Mouse (Mus musculus) cerebellum, postnatal 10 days (tissue): ENCODE results near the gene Bcl11a.
"Not testable (repeated sequence)": the region's sequence is repeated elsewhere in the genome, so short reads cannot be mapped to it uniquely, and the experiment has no call there.

Experiments
- DNase-seq, 2 experiments: peaks; one replicate each; pipeline ENCODE4 v3.0.0; 2021; ENCODE audit warnings: mixed read lengths in 2 of 2

Bcl11a gene

DNA sequence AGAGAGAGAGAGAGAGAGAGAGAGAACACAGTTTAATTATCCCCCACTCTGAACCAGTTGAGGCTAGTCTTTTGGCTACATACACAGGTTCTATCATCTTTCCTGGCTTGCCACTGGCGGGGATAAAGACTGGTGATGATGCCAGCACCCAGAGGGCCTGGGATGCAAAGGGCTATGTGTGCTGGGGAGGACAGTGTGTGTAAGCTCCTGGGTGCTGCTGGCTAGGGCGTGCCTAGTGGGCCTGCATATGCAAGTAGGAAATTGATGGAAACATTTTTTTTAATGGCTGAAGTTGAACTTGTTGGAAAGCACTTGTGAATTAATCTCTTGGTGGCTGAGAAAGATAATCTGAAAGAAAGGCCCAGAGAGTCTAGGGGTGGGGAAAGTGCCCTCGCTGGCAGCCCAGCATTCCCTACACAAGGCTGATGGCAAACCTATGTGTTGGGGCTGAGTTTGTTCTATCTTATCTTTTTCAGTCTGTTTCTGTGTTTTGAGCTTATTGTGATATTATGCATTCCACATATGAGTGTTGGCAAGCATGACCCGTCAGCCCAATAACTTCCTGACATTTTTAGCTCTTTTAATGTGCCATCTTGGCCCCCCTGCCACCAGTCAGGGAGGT is 22.7 kb downstream of the Bcl11a start:
- DNase-seq: peak; percentile 22 to 40

DNA sequence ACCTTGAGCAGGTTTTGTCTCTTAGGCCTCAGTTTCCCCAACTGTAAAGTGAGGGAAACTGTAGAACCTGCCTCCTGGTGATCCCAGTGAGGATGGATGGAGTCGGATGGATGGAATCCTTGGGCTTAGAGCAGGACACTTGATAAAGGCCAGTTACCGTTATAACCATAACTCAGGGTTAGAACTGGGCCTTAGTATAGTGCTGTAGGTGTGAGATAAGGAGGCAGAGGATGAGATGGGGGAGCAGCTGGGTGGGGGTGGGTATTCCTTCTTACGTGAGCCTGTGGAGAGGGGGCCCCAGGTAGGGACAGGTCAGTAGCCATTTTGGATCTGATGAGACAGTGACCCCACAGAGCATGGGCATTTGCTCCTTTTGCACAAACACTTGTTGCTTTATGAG is 23.8 kb downstream of the Bcl11a start:
- DNase-seq: no peak

DNA sequence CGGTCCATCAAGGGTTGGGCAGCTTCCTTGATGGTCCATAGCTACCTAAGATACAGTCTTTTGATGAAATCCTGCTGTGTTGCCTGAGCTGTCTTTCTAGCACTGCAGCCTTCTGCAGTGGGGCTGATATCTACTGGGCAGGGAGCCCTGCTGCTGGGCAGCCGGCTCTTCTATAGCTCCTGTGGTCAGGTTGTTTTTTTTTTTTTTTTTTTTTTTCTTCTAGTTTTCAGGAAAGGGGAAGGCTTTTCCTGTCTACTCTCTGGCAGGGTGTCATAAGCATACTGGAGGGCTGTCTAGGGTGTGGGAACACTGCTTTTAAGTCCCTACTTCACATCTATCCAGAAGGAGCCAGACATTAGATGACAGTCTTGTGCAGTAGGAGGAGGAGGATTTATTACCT is 24.5 kb downstream of the Bcl11a start:
- DNase-seq: no peak

DNA sequence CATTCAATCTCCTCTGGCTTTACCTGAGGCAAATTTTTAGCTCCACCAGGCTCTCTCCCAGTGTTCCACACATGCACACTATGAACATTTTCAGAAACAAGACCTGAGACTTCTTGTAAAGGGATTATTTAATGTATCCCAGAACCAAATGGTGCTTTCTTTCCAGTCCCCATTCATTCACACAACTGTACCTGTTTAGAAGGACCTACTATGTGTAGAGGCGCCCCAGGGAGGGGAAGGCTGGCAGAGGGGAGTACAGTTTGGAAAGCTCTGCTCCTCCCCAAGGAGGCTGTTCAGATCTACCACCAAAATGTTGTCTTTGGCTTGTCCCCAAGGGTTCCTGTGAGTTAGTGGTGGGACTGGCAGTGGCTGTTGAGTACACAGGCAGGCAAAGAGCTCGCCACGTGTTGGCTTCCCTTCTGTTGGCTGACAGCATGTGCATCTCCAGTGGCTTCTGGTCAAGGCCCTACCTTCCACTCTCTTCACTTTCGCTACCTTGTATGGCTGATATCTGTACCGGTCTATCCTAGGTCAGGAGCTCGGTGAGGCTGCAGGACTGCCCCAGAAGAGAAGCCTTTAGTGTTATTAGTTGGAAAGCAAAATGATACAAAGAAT is 25.4 kb downstream of the Bcl11a start:
- DNase-seq: peak in 1 of 2 experiments; percentile 32

DNA sequence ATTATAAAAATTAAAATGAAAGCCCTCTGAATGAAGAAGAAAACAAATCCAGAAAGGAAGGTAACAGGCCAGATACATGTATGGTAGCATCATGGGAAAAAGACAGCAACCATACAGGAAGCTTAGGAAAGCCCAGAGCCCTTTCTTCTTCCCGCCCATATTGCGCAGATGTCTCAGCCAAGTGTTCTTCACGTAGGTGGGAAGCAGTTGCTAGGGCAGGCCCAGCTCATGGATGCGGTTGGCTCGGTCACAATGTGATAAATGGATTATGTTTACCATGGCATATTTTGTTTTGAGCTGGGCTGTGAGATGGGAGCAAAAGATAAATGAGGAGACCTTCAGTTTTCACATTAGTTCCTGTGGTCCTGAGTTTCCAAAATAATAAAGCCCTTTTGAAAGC is 29.6 kb downstream of the Bcl11a start:
- no peak for DNase-seq

DNA sequence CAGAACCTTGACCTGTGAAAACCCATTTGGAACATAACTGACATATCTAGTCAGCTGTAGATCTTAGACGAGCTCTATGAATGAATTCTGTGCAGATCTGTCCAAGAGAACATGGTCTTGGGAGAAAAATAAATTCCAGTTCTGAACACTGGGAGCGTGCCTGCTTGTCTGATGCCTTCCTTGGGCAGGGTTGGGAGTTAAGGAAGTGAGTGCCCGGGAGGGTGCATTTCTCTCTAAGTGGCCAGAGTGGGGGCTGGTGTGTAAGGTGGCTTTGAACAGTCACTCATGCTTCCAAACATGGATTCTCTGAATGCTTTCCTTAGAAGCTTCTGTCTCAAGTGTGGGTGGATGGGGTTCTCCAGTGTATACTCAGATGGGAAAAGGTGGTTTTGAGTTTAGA is 31.1 kb downstream of the Bcl11a start:
- no peak for DNase-seq

DNA sequence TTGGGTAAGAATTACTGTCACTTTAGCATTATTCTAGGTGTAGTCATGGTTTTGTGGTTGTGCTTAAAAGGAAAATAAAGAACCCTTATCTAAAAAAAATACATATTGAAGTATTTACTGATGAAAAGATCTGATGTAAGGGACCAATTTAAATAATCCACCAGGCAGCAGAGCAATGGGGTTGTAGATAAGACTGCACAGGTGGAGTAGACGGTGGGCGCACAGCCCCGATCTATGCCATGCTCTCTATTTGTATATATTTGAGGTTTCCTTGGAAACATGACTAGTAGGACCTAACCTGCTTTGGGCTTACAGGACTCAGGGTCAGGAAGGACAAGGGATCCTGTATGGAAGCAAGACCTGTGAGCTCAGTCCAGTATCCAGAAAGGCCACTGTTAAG is 31.5 kb downstream of the Bcl11a start:
- DNase-seq: no peak

DNA sequence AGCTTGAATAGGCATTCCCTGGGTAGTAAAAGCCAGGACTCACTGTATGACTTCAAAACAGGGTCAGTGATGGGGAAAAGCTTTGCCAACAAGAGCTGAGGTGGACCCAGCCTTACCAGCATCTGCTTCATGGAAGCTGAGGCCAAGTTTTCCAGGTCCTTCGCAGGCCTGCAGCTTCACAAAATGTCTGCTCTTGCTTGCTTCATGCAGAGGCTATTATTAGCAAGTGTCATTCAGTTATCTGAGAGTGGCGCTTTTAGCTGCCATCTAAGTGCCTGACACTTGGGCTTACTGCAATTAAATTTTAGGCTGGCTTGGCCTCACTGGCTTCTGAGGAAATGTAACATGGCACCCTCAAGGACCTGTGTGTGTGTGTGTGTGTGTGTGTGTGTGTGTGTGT is 32.3 kb downstream of the Bcl11a start:
- peak in 1 of 2 experiments; percentile 19 for DNase-seq

DNA sequence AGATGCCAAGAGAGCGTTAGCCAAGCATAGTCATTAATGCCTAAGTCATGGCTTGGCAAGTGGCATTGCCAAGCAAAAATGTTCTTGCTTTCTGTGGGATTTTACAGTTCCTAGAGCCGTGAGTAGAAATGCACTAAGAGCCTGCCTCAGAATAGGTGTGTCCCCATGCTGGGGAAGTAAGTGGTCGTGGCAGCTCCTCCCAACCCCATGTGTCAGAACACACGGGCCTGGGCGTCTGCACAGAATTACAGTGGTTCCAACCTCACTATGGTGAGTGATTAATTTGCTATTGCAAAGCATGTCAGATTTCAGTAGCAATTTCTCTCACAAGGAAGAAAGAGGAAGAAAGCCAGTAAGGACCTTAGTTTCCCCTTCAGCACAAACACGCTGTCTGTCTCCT is 33.9 kb downstream of the Bcl11a start:
- DNase-seq: no peak

DNA sequence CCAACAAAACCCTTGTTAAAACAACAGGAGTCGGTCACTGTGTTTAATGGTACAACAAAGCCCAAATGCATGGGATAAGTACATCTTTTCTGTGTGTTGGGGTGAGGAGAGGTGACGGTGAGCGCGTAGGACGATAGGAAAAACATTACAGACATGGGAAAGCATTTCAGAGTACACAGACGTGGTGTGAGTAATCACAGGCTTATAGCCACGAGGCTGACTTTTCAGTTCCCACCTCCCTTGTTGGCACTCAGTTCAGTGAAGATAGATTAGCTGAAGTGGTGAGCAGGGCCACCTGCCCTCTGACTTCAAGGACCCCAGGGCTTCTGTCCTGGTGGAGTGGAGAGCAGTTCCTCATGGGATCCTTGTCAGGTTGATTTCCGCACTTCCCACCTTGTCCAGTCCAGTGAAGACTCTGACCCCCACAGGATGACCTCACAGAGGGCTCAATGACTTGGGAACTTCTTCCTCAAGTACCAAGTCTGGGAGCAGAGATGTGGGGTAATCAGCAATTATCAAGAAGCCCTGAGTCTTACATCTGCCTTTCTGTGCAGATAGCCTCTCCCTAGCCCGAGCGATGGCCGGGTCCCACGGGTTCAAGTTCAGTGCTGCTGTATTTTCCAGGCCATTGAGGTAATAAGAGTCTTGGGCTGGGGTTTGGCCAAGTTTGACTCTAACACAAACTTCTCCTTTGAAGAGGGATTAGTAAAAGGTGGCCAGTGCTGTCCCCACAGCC is 37.3 kb downstream of the Bcl11a start:
- DNase-seq: no peak

DNA sequence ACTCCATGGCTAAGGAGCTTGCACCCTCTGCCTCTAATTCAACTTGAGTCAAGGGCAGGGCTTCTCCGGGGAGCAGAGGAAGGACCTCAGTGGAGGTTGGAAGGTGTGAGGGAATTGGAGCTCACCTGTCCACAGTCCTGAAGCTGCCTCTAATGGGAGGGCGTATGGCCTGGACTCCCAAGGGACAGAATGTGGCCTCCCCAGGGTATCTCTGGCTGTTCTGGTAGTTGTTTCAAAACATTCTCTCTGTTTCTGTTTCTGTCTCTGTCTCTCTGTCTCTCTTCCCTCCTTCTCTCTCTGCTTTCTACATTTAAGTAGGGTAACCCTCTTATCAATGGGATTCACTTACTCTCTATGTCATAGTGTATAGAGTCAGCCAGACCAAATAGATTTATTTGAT is 38.2 kb downstream of the Bcl11a start:
- no peak for DNase-seq

DNA sequence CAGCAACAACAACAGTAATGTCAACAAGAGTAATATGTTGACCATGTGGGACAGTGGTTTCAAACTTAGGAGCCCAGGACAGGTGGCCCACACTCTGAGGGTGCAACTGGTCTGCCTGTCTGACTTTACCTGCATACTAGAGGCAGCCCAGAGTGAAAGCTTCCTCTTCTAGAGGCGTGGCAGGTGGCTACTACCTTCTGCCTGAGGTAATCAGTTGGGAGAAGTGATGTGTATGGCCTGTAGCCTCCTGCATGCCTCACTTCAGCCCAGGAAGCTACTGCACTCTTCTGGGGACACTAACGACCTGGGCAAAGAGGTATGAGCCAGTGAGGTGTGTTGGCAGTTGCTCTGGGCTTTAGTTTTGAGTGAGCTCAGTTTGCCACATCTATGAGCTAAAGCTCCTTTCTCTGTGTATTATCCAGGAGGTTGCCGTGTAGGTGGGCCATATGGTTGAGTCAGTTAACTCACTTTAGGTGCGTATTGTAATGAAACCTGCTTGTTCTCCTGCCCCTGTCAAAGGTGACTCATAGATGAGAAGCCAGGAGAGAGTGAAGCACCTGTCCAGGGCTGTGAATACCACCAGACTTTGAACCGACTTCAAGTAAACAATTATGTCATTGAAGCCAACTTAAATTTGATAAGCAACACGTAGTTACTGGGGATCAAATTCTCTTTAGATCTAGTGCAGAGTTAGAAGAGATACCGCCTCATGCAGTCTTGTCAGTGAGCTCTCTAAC is 38.9 kb downstream of the Bcl11a start:
- DNase-seq: no peak

DNA sequence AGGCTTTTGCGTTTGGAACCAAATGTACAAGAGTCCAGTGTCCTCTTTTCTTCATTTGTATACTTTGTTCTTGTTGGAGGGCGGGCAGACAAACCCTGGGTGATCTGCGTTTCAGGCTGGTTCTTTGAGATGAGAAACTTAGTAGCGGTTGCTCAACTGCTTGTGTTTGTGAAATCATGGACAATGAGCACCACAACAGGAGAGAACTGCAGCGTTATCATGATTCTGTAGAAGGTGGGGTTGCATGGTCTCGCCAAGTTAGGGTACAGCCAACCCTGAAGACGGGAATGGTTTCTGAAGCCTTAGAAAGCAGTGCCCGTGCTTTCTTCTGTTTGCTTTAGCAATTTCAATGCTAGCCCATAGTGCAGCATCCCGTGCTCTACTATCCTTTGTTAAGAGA is 43.3 kb downstream of the Bcl11a start:
- no peak for DNase-seq

DNA sequence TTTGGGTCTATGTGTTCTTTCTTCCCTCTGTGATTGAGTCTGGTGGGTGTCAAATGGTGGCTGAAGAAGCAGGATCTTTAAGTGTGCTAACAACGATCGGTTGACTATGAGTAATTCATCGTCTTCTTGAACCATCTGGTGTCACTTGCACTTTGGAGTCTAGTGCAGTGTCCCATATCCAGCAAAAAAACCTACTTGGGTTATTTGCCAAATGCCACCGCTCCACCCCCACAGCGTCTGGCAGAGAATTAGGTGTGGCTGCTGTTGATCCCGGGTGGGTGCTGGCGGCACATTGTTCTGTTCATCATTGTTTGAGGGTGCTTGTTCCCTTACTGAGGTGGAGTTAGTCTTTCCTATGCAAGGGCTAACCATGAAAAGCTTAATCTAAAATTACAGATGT is 45.0 kb downstream of the Bcl11a start:
- no peak for DNase-seq

DNA sequence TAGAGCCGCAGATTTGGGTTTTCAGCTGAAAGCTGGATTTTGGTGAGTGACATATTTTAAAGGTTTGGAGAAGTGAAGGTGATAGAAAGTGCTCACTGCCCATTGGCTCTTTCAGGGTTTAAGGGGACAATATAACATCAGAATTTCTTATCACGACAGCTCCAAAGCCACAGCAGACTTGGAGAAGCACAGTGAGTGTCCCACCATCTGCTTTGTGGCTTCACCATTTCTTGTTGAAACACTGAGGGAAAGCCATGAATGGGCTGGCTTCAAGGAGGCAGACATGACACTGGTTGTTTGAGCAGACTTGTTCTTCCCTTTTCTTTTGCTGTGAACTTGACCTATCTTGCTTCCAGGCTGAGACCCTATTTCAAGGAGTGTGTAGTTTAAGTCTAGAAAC is 46.1 kb downstream of the Bcl11a start:
- no peak for DNase-seq

DNA sequence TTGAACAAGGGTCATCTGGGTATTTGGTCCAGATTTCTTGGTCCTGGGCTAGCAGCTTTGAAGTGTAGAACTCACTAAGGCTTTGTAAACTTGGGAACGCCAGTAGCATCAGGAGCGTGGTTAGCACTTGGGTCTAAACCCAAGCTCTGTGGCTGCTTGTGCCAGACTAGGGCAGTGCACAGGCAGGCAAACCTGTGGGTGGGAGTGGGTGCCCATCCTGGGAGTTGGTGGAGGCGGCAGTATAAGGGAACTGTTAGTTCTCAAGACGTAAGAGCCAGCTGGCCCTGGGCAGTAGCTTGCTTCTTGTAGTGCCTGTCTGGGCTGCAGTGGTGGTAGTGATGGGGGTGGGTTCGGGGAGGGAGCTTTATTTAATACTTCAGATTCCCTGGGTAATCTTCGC is 47.2 kb downstream of the Bcl11a start:
- DNase-seq: no peak

DNA sequence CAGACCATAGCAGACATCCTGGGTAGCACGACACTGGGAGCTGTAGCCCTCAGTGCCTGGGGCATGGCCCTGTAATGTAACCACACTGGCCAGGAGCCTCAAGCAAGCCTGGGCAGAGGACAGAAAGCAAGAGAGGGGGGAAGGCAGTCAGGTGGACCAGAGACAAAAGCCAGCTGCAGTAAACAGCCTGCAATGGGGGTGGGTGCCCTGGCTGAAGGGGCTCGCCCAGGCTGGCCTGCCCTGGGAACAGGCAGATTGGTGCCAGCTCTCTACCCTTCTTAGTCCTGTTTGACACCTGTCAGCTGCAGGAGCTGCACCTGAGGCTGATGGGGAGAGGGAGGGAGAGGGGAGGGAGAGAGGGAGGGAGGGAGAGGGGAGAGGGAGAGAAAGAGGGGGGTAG is 50.1 kb downstream of the Bcl11a start:
- no peak for DNase-seq

DNA sequence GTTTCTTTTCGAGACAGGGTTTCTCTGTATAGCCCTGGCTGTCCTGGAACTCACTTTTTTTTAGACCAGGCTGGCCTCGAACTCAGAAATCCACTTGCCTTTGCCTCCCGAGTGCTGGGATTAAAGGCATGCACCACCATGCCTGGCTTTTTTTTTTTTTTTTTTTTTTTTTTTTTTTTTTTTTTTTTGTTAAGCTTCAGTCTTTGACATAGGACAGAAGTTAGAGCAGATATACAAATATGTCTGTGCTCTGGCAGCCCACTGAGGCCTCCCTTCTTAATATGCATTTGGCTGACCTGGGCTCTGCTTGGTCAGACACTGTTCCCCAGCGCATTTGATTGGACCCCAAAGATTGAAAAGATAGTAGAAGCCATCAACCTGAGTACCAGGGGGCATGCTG is 51.0 kb downstream of the Bcl11a start:
- not testable (repeated sequence) for DNase-seq

DNA sequence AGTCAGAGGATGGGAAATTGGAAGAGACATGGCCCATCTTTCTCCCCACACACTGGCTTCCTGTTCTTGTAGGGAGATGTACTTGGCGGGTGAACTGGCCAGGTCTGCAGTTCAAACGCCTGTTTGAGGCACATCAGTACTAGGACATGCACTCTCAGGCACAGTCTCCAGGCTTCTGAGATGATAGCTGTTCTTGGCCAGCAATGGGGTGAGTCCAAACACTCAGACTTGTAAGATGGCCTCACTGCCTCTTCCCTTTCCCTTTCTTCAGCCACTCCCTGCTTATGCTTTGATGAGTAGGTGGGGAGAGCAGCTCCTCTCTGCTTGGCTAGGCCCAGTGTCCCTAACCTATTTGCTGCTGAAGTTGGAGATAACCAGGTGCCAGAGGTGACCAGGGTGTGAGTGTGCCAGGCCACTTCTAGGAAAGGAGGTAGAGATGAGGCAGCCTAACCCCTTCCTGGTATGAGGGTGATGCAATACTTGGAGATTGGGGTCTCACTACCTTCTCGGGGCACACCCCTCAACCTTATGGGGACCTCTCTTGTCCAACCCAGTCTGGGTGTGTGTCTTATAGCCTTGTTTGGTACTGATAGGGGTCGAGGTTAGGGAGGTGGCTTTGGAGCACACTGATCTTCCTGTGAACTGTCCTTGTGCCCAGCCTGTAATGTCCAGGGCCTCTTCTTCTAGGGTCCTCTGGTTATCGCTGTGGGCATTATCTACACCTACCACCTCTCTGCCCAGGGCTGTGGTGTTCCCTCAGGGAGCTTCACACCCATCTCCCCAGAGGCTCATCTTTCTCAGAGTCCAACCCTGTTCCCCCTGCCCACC is 51.7 kb downstream of the Bcl11a start:
- DNase-seq: no peak

DNA sequence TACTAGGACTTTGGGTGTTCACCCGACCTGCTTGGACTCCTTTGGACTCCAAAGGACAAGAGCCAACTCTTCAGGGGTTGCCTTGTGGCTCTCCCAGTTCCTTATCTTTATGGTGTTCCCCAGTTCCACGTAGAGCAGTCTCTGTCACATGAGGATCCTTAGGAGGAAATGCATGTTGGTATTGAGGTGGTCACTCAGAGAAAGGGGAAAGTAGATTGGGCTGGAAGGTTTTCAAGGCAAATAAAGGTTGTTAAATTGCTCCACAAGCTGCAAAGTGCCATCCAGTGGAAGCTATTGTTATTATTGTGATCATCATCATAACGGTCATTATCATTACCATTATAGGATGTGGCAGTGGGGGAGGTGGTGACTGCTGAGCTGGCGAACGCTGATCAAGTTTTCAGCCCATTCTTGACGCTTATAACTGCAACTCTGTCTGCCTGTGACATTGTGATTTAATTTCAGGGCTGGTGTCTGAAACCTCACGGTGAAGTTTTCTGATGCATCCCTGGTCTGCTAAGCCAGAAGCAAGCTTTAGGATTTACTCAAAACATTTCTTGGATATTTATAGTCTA is 52.4 kb downstream of the Bcl11a start:
- DNase-seq: no peak

DNA sequence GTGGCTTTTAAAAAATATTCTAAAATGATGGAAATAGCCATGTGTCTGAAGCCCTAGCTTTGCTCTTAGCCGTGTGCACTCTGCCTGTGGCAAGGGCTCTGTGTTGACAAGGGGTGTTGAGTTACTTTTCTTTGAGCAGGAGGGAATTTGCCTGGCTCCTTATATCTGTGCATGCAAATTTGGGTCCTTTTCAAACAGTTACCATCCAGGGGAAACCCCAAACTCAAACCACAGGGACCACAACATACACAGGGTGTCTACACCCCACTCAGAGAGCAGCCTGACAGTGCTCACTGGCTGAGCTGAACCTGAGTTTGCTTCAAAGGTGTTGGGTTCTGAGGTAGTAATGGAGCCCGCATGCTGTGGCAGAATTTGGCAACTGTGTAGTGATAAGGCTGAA is 54.0 kb downstream of the Bcl11a start:
- DNase-seq: no peak

DNA sequence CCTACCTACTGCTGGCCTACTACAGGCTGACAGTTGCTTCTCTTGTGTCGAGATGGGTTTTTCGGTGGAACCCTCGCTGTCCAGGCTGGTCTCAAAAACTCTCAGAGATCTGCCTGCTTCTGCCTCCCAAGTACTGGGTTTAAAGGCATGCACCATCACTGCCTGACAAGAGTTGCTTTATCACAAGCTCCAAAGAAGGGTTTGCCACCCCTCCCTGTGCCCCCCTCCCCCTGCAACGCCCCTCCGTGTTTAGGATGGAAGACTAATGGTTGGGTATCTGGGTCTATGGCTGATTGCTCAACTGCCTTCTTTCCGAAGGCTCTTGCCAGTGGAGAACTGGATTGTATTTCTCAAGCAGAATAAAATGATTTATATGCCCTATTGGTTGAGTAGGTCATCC is 54.5 kb downstream of the Bcl11a start:
- DNase-seq: no peak
